Mouse (Mus musculus) C2C12 (cell line): ENCODE results near the gene Shisal1.

Source experiments
- CEBPB ChIP-seq: IDR thresholded peaks from one replicate; pipeline ENCODE4 v1.6.1; 2011; ENCODE audit warnings: low read depth, mild to moderate bottlenecking, control low read depth, moderate library complexity
- CTCF ChIP-seq: IDR thresholded peaks from one replicate; pipeline ENCODE4 v1.5.1; 2011; ENCODE audit not compliant: control insufficient read depth, insufficient read depth, insufficient read length
- FOSL1 ChIP-seq: IDR thresholded peaks from one replicate; pipeline ENCODE4 v1.8.0; 2011; ENCODE audit warnings: mild to moderate bottlenecking, low read length; ENCODE audit not compliant: poor library complexity, insufficient read depth, severe bottlenecking
- MAX ChIP-seq: IDR thresholded peaks from one replicate; pipeline ENCODE4 v1.6.1; 2011; ENCODE audit warnings: mild to moderate bottlenecking, control low read depth
- MYOG ChIP-seq: IDR thresholded peaks from one replicate; pipeline ENCODE4 v1.6.1; 2011; ENCODE audit not compliant: control insufficient read depth, insufficient read length; ENCODE audit errors: extremely low read depth
- USF1 ChIP-seq: IDR thresholded peaks from one replicate; pipeline ENCODE4 v1.6.1; 2011; ENCODE audit warnings: low read depth, mild to moderate bottlenecking, control low read depth, moderate library complexity

DNA sequence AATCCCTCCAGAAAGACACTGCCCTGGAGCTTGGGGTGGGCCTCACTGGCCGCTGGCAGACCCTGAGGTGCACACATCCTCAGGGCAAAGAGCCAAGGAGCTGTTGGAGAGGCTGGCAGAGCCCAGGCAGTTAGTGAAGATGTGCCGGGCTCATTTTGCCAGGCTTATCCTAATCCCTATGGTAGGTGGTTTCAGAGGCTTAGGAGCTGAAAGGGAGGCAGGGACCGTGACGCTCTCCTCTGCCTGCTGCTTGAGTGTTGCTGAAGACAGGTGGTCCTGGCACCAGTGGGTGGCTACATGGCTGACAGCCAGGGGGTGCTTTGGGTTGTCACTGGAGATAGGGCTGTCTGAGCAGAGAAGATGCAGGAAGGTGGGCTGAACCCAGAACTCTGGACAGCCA, 37.4 kb upstream of the Shisal1 start:
- TF ChIP-seq MYOG (no peak), CTCF (no peak), USF1 (no peak), CEBPB (no peak), MAX (no peak), FOSL1 (no peak)
